Mouse (Mus musculus): Measurements from ENCODE around the gene Zbtb17. TPM values are rescaled to one million over a fixed set of nuclear protein-coding genes. Genes with fewer than 3 reads are reported as not detected.

Gene Zbtb17
- total RNA-seq, 2 experiments from 2014 or later, result 19.2 to 21.7 TPM

- DNase-seq, result no peak
Measured at GRCm38 (mm10) chr4:141502723-141503122, 58.3 kb downstream of the Zbtb17 start.

- no peak for DNase-seq
Measured at GRCm38 (mm10) chr4:141504471-141504870, 60.0 kb downstream of the Zbtb17 start.

GRCm38 (mm10) chr4:141505810-141506209 is 61.4 kb downstream of the Zbtb17 start:
- no peak for DNase-seq

GRCm38 (mm10) chr4:141506352-141506751 is 61.9 kb downstream of the Zbtb17 start:
- DNase-seq, result peak; percentile 87

- DNase-seq, result peak; percentile 61
Measured at GRCm38 (mm10) chr4:141506893-141507292, 62.4 kb downstream of the Zbtb17 start.

- DNase-seq, result no peak
Measured at GRCm38 (mm10) chr4:141510457-141510856, 66.0 kb downstream of the Zbtb17 start.

GRCm38 (mm10) chr4:141512145-141512544 is 67.7 kb downstream of the Zbtb17 start:
- no peak for DNase-seq

GRCm38 (mm10) chr4:141514179-141514641 is 69.8 kb downstream of the Zbtb17 start:
- no peak for DNase-seq

Other genes with a start within 250 kb of the Zbtb17 start
- 1 to 10 TPM in 1 of 2 experiments, under 1 TPM in 1; 0.72 to 1.7 TPM for gene Rsg1, start 230.7 kb upstream of the Zbtb17 start, total RNA-seq (2021)
- 1 to 10 TPM; 4.6 to 5.1 TPM for gene Arhgef19, start 205.2 kb upstream of the Zbtb17 start, total RNA-seq (2021)
- 10 to 100 TPM; 10.1 to 10.9 TPM for gene Epha2, start 143.4 kb upstream of the Zbtb17 start, total RNA-seq (2021)
- gene Fam131c, start 76.4 kb upstream of the Zbtb17 start, total RNA-seq (2021), result under 1 TPM; 0.43 to 0.62 TPM
- not detected for gene Clcnka, start 45.9 kb upstream of the Zbtb17 start, total RNA-seq (2021)
- 1 to 10 TPM in 1 of 2 experiments, under 1 TPM in 1; 0.61 to 1.3 TPM for gene Clcnkb, start 28.6 kb upstream of the Zbtb17 start, total RNA-seq (2021)
- 100 to 1,000 TPM; 865 to 923 TPM for gene Hspb7, start 23.9 kb upstream of the Zbtb17 start, total RNA-seq (2021)
- not detected for gene Srarp, start 8.5 kb upstream of the Zbtb17 start, total RNA-seq (2021)
- gene Spen, start 93.9 kb downstream of the Zbtb17 start, total RNA-seq (2021), result 10 to 100 TPM; 33.7 to 34.9 TPM
- 100 to 1,000 TPM; 122 to 145 TPM for gene Fblim1, start 161.4 kb downstream of the Zbtb17 start, total RNA-seq (2021)
- gene Tmem82, start 174.0 kb downstream of the Zbtb17 start, total RNA-seq (2021), result 1 to 10 TPM; 3.1 to 3.2 TPM
- gene Slc25a34, start 179.2 kb downstream of the Zbtb17 start, total RNA-seq (2021), result 10 to 100 TPM; 32.5 to 33.6 TPM
- 10 to 100 TPM; 57.5 to 64.5 TPM for gene Plekhm2, start 220.2 kb downstream of the Zbtb17 start, total RNA-seq (2021)
- gene Rsc1a1, start 240.9 kb downstream of the Zbtb17 start, total RNA-seq (2021), result 1 to 10 TPM; 1.6 to 4.0 TPM